Mouse (Mus musculus) heart, postnatal 14 days (tissue): ENCODE results near the gene Ehd1. TPM values are rescaled to one million over a fixed set of nuclear protein-coding genes. Genes with fewer than 3 reads are reported as not detected.

Experiments used
- DNase-seq, 2 experiments: peaks; one replicate each; pipeline ENCODE4 v3.0.0; 2021 to 2022
- intact Hi-C: fragments of 180-260 bp; cut with DNase I; formaldehyde crosslinking; loops from one replicate; pipeline ENCODE4 v1.15.1; 2025
- microRNA-seq, 2 experiments: library from miRNA; unstranded; fragments of <30 nt; microRNA quantifications; one replicate each; pipeline ENCODE4 v1.2.0; 2021 to 2022
- total RNA-seq, 2 experiments: library from RNA; stranded (reverse); gene quantifications; 2 replicates each; pipeline ENCODE4 v1.2.3; 2021

Gene Ehd1
- total RNA-seq, 2 experiments from 2014 or later, result 163 to 172 TPM

DNA sequence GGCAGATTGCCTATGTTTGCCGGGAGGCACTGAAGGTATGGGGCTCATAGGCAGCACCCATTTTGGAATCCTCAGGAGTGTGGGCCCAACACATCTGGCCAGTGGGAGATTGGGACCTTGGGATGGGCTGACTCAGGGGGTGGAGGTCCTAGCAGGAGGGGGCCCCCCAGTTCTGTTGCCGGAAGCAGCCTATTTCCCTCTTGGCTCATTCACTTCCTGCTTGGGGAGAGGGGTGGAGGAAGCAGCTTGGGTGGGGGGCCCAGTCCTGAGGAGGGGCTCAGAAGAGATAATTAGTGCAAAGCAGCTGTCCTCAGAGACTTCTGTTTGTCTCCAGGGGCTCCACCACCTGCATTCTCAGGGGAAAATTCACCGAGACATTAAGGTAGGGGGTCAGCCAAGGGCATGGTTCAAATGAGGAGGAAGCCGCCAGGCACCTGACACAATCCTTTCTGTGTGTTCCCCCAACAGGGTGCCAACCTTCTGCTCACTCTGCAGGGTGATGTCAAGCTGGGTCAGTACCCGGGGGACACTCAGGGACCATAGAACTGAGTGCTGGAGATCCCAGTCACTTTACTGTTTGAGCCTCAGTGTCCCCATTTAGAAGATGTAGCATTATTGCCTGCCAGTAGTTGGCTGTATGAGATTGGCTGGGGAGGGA, 65.9 kb downstream of the Ehd1 start:
- DNase-seq, result no peak
- intact Hi-C loops, result loop anchor here (10.0 kb wide), 1 partner anchor 848 kb away; the partner anchor contains the start of gene Cfl1

DNA sequence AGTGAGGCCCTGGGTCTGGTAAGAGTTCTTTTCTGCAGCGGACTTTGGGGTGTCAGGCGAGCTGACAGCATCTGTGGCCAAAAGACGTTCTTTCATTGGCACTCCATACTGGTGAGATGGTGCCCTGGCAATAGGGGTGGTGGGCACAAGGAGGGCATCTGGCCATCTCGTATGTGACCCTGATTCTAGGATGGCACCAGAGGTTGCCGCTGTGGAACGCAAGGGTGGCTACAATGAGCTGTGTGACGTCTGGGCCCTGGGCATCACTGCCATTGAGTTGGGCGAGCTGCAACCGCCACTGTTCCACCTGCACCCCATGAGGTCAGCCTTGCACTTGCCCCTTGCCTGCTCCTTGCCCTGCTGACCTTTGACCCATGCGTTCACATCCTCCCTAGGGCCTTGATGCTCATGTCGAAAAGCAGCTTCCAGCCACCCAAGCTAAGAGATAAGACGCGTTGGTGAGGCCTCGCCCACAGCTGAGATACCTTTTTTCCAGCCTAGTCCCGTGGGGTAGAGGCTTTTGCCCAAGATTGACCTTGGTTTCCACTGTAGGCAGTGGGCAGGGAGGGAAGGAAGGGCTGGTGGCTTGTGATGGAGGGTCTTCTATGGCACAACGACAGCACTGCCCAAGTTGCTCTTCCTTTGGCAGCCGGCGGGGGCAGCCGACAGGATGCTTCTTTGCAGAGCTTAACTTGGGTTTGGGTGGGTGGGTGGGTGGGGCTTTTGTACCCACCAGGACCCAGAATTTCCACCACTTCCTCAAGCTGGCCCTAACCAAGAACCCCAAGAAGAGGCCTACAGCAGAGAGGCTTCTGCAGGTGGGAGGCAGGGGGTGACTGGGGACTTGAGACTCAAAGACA, 66.8 kb downstream of the Ehd1 start:
- no peak for DNase-seq
- intact Hi-C loops, result loop anchor here (10.0 kb wide), 1 partner anchor 848 kb away; the partner anchor contains the start of gene Cfl1

DNA sequence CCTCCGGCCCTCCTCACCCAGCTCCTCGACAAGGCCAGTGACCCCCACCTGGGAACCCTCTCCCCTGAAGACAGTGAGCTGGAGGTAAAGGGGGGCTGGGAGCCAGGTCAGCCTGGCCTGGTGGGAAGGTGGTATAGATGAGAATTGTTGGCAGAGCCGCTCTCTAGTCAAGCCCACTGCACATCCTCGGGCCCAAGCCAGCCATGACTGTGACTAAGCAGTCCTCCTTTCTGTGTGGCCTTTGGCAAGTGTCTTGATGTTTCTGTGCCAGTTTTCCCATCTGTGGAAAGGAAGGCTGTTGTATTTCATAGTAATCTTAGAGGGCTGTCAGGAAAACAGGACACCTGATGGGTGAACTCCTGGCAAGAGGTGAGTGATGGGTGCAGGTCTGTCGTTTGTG, 67.5 kb downstream of the Ehd1 start:
- DNase-seq, result no peak
- intact Hi-C loops, result loop anchor here (2.0 to 10.0 kb wide), 2 partner anchors 15 to 849 kb away; partner anchors contain the start of gene Cfl1

DNA sequence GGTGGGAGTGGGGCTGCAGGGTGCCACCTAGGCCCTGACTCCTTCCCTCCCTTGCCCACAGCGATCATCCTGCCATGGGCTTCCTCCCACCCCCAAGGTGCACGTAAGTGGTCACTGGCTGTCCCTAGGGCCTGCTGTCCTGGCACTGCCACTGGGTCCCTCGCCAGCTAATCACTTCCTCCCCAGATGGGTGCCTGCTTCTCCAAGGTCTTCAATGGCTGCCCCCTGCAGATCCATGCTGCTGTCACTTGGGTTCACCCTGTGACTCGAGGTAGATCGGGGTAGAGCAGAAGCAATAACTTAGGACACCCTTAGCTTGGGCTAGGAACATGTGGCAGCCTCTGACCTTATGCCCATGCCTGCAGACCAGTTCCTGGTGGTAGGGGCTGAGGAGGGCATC, 69.5 kb downstream of the Ehd1 start:
- DNase-seq, result no peak
- intact Hi-C loops, result loop anchor here (10.0 kb wide), 1 partner anchor 851 kb away; the partner anchor contains the start of gene Cfl1

DNA sequence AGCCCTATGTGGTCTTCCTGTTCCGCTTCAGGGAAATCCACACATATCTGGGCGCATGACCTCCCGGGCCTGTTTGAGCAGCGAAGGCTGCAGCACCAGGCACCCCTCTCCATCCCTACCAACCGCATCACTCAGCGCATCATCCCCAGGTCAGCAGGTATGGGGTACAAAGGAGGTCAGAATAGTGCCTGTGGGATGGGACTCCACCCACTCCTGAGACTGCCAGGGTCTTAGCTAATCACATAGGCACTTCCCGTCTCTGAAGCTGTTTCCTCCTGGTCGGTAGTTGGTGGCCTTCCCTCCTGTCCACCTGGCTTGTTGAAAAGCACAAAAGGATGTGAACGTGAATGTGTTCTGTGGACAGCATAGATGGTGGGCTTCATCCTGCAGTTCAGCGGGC, 70.1 kb downstream of the Ehd1 start:
- intact Hi-C loops, result loop anchor here (10.0 kb wide), 1 partner anchor 852 kb away; the partner anchor contains the start of gene Cfl1
- DNase-seq, result no peak

DNA sequence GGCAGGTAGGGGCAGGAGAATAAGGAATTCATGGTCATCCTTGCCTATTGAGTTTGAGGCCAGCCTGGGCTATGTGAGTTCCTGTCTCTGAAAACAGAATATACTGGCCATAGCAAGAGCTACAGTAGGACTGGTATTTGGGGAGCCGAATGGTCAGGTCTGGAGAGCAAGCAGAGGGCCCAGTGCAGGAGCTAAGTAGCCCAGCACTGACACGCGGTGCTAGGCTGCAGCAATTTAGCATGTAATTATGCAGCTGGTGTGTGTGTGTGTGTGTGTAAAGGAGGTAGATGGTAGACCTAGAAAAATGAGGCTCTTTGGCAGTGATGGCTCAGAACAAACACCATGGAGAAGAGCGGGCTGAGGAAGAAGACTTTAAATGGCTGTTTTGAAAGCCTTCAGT, 71.1 kb downstream of the Ehd1 start:
- intact Hi-C loops, result loop anchor here (10.0 kb wide), 1 partner anchor 853 kb away; the partner anchor contains the start of gene Cfl1

DNA sequence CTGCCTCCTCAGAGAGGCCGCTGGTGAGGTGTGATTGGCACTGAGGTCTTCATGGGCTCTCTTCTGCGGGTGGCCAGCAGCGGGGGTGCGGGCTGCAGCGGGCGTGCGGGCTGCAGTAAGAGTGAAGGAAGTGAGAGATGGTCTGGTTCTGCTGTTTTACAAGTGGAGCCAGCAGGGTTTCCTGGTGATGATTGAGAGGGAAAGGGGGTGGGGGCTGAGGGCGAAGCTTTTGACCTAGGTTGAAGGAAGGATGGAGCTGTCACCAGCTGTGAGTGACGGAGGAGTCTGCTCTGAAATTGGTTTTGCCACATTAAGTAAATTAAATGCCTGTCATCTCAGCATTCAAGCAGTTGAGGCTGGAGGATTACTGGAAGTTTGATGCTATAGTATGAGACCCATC, 72.2 kb downstream of the Ehd1 start:
- DNase-seq, result no peak
- intact Hi-C loops, result loop anchor here (10.0 kb wide), 1 partner anchor 854 kb away; the partner anchor contains the start of gene Cfl1

More for the DNA sequence above, 71.1 kb downstream of the Ehd1 start:
- no peak for DNase-seq

DNA sequence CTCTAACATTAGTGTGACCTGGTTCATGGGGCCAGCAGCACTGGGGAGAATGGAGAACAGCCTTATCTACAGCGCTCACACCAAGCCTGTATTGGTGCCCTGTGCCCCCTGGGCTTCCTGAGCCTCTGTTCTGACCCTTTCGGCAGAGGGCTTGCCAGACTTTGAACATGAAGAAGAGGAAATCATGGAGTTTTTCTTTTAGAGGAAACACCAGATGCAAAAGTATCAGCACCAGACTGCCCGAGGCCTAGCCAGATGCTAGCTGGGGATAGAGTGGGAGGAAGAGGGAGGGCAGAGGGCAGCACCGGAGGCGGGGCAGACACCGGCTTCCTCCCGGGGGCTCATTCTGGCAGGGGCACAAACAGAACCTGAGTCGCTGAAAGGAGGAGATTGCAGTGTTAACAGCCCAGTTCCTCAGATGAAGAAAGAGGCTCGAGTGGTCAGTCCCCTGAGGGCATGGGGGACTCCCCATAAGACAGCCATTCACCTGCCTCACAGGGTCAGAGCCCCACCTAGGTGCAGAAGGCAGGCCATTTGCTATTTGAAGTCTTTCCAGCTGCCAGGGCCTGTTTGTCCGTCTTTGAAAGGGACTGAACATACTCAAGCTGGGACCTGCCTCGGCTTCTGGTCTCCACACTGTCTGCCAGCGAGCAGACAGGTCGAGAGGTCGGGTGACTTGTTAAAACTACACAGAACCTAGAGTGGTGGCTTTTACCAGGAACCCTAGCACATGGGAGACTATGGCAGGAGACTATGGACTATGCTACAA, 72.9 kb downstream of the Ehd1 start:
- no peak for DNase-seq
- intact Hi-C loops, result loop anchor here (10.0 kb wide), 1 partner anchor 855 kb away; the partner anchor contains the start of gene Cfl1

Small RNAs within 50 kb of the gene (microRNA-seq; reads per million reads assigned to microRNA genes)
- 11.0 to 19.1 reads per million in 2 experiments for gene Mir192
- 17.5 to 35.0 reads per million in 2 experiments for gene Mir194-2
- 1.1 to 3.5 reads per million in 2 experiments for gene Mir6989

Other genes starting within 250 kb of the Ehd1 start
- gene Syvn1, start 230.1 kb upstream of the Ehd1 start, total RNA-seq, result 10 to 100 TPM; 17.5 to 18.9 TPM
- gene Mrpl49, start 218.9 kb upstream of the Ehd1 start, total RNA-seq, result 10 to 100 TPM; 37.1 to 37.4 TPM
- gene Fau, start 218.9 kb upstream of the Ehd1 start, total RNA-seq, result 100 to 1,000 TPM; 597 to 635 TPM
- gene Znhit2, start 215.5 kb upstream of the Ehd1 start, total RNA-seq, result 10 to 100 TPM; 11.8 to 12.6 TPM
- 1 to 10 TPM; 2.9 to 5.5 TPM for gene Tm7sf2, start 208.4 kb upstream of the Ehd1 start, total RNA-seq
- gene Vps51, start 199.5 kb upstream of the Ehd1 start, total RNA-seq, result 10 to 100 TPM; 27.9 to 32.3 TPM
- gene Tmem262, start 196.7 kb upstream of the Ehd1 start, total RNA-seq, result not detected
- gene Gm28374, start 194.5 kb upstream of the Ehd1 start, total RNA-seq, result not detected
- 10 to 100 TPM; 16.7 to 19.7 TPM for gene Zfpl1, start 191.8 kb upstream of the Ehd1 start, total RNA-seq
- gene Cdca5, start 191.7 kb upstream of the Ehd1 start, total RNA-seq, result 1 to 10 TPM; 1.1 to 1.5 TPM
- gene AC131692.1, start 182.3 kb upstream of the Ehd1 start, total RNA-seq, result not detected
- gene Naaladl1, start 170.9 kb upstream of the Ehd1 start, total RNA-seq, result not detected
- 1 to 10 TPM; 9.4 to 9.7 TPM for gene Sac3d1, start 158.1 kb upstream of the Ehd1 start, total RNA-seq
- 10 to 100 TPM; 12.2 to 14.7 TPM for gene Snx15, start 148.4 kb upstream of the Ehd1 start, total RNA-seq
- under 1 TPM; 0.46 to 0.88 TPM for gene Batf2, start 135.7 kb upstream of the Ehd1 start, total RNA-seq
- gene Arl2, start 135.2 kb upstream of the Ehd1 start, total RNA-seq, result 10 to 100 TPM; 54.8 to 58.4 TPM
- gene Majin, start 92.3 kb upstream of the Ehd1 start, total RNA-seq, result not detected
- gene Gpha2, start 50.3 kb upstream of the Ehd1 start, total RNA-seq, result not detected
- gene Ppp2r5b, start 40.9 kb upstream of the Ehd1 start, total RNA-seq, result 10 to 100 TPM; 31.4 to 35.1 TPM
- gene Atg2a, start 35.1 kb upstream of the Ehd1 start, total RNA-seq, result 10 to 100 TPM; 20.4 to 22.7 TPM
- gene Cdc42bpg, start 29.7 kb downstream of the Ehd1 start, total RNA-seq, result 1 to 10 TPM; 8.9 to 9.8 TPM
- gene Men1, start 58.3 kb downstream of the Ehd1 start, total RNA-seq, result 10 to 100 TPM; 18.2 to 18.5 TPM
- gene Map4k2, start 64.4 kb downstream of the Ehd1 start, total RNA-seq, result 10 to 100 TPM; 56.3 TPM
- gene Sf1, start 87.0 kb downstream of the Ehd1 start, total RNA-seq, result 100 to 1,000 TPM; 102 to 105 TPM
- 100 to 1,000 TPM; 824 to 866 TPM for gene Pygm, start 107.7 kb downstream of the Ehd1 start, total RNA-seq
- 10 to 100 TPM; 66.6 to 70.7 TPM for gene Rasgrp2, start 122.6 kb downstream of the Ehd1 start, total RNA-seq
- gene Nrxn2, start 142.0 kb downstream of the Ehd1 start, total RNA-seq, result 1 to 10 TPM; 5.2 to 5.9 TPM